Mouse (Mus musculus): ENCODE results near the gene Nav1. TPM values are rescaled to one million over a fixed set of nuclear protein-coding genes. Genes with fewer than 3 reads are reported as not detected.
A peak's percentile ranks its signal among the peaks of the same experiment; 100 is the strongest.

Gene Nav1
- polyA plus RNA-seq, 1 experiment: 33.7 TPM

DNA sequence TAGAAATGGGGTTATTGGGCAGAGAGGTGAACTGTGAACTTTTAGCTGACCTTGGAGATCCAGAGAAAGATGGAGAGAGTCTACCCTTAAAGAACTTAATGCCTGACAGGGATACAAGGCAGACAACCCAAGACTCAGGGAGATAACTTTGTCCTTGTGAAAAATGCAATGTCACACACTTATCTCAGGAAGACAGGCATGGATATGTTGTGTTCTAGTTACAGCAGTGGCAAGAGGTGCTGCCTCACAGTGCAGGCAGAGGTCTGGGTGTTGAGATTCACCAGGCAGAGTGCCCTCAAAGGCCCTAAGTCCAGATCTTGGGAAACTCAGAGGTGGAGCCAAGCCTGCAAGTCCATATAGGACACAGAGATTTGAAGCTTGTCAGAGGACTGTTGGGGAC lies 20.2 kb downstream of the Nav1 start:
- H3ac ChIP-seq (ENCODE audit: control insufficient read depth, insufficient read length): no peak overlapping the region
- H3K27me3 ChIP-seq (ENCODE audit: control insufficient read depth, insufficient read depth, insufficient read length): no peaks in the 10 kb centered on the region
- H3K4me3 ChIP-seq: no peak overlapping the region
- no peak overlapping the region for H3K4me2 ChIP-seq (ENCODE audit: low read depth)
- no peak for TF ChIP-seq REST (IDR thresholded peaks at IDR 0.05; ENCODE audit: insufficient read depth, insufficient read length)
- TF ChIP-seq TCF3 (IDR thresholded peaks at IDR 0.05; ENCODE audit: insufficient read length, low read depth): no peak
- no peak for TF ChIP-seq MYOG (IDR thresholded peaks at IDR 0.05; ENCODE audit: control insufficient read depth in 1 of 3, insufficient read depth in 1 of 3, insufficient read length in 2 of 3, low read depth in 2 of 3)
- no peak for TF ChIP-seq MAX (IDR thresholded peaks at IDR 0.05; ENCODE audit: low read depth)
- no peak for TF ChIP-seq USF1 (IDR thresholded peaks at IDR 0.05; ENCODE audit: low read depth)
- TF ChIP-seq MYOD1 (IDR thresholded peaks at IDR 0.05; ENCODE audit: control insufficient read depth in 1 of 3, insufficient read length in 2 of 3, low read depth in 2 of 3): no peak
- no peak for TF ChIP-seq TCF12 (IDR thresholded peaks at IDR 0.05; ENCODE audit: insufficient read depth, poor library complexity, severe bottlenecking)
- no peak for TF ChIP-seq POLR2A (IDR thresholded peaks at IDR 0.05; ENCODE audit: insufficient read length, low read depth)
- no peak for TF ChIP-seq POLR2AphosphoS2 (IDR thresholded peaks at IDR 0.05; ENCODE audit: insufficient read length, low read depth)
- TF ChIP-seq CEBPB (IDR thresholded peaks at IDR 0.05; ENCODE audit: insufficient read depth, poor library complexity, severe bottlenecking): no peak
- TF ChIP-seq E2F4 (IDR thresholded peaks at IDR 0.05; ENCODE audit: insufficient read depth): no peak
- no peak for TF ChIP-seq SRF (IDR thresholded peaks at IDR 0.05; ENCODE audit: control insufficient read depth, insufficient read length, low read depth)
- H3K79me2 ChIP-seq (ENCODE audit: control insufficient read depth, insufficient read depth): peaks cover 29% of the 10 kb centered on the region
- no peaks in the 10 kb centered on the region for H3K36me3 ChIP-seq (ENCODE audit: control insufficient read depth, insufficient read depth)

GRCm38 (mm10) chr1:135585573-135585972 lies 21.5 kb downstream of the Nav1 start:
- TF ChIP-seq SRF (IDR thresholded peaks at IDR 0.05; ENCODE audit: control insufficient read depth, insufficient read length, low read depth) (no peak), POLR2A (IDR thresholded peaks at IDR 0.05; ENCODE audit: insufficient read length, low read depth) (peak; percentile 44), MYOG (IDR thresholded peaks at IDR 0.05; ENCODE audit: control insufficient read depth in 1 of 3, insufficient read depth in 1 of 3, insufficient read length in 2 of 3, low read depth in 2 of 3) (no peak), TCF12 (IDR thresholded peaks at IDR 0.05; ENCODE audit: insufficient read depth, poor library complexity, severe bottlenecking) (no peak)
- Histone ChIP-seq H3ac (ENCODE audit: control insufficient read depth, insufficient read length) (peak overlapping the region; percentile 39), H3K4me2 (ENCODE audit: low read depth) (peak overlapping the region; percentile 58), H3K27me3 (ENCODE audit: control insufficient read depth, insufficient read depth, insufficient read length) (no peaks in the 10 kb centered on the region), H3K4me3 (peak overlapping the region; percentile 31), H3K36me3 (ENCODE audit: control insufficient read depth, insufficient read depth) (no peaks in the 10 kb centered on the region), H3K79me2 (ENCODE audit: control insufficient read depth, insufficient read depth) (peaks cover 41% of the 10 kb centered on the region)

DNA sequence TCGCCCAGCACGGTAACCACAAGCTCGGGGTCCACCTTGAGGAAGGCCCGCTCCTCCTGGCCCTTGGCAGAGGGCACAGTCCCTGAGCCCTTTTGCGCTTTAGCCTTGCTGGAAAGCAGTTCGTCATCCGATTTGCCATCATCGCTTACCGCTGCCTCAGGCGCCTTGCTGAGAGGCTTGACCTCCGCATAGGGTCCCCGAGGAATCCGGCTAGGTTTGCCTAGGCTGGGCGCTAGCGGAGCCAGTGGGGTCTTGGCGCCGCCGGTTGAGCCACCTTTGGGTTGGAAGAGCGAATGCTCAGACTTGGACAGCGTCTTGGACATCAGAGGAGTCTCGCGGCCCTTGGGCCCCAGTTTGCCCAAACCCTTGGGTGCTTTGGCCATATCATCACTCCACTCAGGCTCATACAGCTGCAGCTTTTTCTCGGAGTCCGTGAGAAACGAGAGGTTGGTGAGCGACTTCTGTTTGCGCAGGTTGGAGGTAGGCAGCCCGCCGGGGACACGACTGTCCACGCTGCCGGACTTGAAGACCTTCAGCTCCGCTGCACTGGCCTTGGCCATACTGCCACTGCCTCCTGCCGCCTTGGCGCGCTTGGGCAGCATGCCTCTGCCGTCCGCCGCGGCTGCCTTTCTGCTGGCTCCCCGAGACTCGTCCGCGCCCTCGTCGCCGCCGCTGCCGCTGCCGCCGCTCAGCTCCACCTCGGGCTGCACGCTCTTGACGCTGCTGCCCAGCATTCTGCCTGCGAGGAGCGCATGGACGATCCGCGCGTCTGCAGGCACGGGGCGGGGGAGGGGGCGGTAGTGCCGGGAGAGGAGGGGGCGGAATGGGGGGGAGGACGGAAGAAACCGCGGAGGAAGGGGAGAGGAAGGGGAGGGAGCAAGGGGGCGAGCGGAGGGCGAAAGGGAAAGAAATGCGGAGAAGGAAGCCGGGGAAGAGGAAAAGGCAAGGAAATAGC lies 22.2 kb downstream of the Nav1 start:
- TF ChIP-seq MYOD1 (IDR thresholded peaks at IDR 0.05; ENCODE audit: control insufficient read depth in 1 of 3, insufficient read length in 2 of 3, low read depth in 2 of 3) (peak in 1 of 3 experiments; percentile 24), TCF12 (IDR thresholded peaks at IDR 0.05; ENCODE audit: insufficient read depth, poor library complexity, severe bottlenecking) (no peak), POLR2AphosphoS2 (IDR thresholded peaks at IDR 0.05; ENCODE audit: insufficient read length, low read depth) (peak; percentile 46), MYOG (IDR thresholded peaks at IDR 0.05; ENCODE audit: control insufficient read depth in 1 of 3, insufficient read depth in 1 of 3, insufficient read length in 2 of 3, low read depth in 2 of 3) (peak in 1 of 3 experiments; percentile 38), REST (IDR thresholded peaks at IDR 0.05; ENCODE audit: insufficient read depth, insufficient read length) (peak; percentile 8)
- peaks cover 46% of the 10 kb centered on the region for H3K79me2 ChIP-seq (ENCODE audit: control insufficient read depth, insufficient read depth)
- H3K27me3 ChIP-seq (ENCODE audit: control insufficient read depth, insufficient read depth, insufficient read length): no peaks in the 10 kb centered on the region
- H3K36me3 ChIP-seq (ENCODE audit: control insufficient read depth, insufficient read depth): no peaks in the 10 kb centered on the region
- peak overlapping the region; percentile 39 for H3ac ChIP-seq (ENCODE audit: control insufficient read depth, insufficient read length)
- H3K4me3 ChIP-seq: peak overlapping the region; percentile 31
- peak overlapping the region; percentile 58 for H3K4me2 ChIP-seq (ENCODE audit: low read depth)

DNA sequence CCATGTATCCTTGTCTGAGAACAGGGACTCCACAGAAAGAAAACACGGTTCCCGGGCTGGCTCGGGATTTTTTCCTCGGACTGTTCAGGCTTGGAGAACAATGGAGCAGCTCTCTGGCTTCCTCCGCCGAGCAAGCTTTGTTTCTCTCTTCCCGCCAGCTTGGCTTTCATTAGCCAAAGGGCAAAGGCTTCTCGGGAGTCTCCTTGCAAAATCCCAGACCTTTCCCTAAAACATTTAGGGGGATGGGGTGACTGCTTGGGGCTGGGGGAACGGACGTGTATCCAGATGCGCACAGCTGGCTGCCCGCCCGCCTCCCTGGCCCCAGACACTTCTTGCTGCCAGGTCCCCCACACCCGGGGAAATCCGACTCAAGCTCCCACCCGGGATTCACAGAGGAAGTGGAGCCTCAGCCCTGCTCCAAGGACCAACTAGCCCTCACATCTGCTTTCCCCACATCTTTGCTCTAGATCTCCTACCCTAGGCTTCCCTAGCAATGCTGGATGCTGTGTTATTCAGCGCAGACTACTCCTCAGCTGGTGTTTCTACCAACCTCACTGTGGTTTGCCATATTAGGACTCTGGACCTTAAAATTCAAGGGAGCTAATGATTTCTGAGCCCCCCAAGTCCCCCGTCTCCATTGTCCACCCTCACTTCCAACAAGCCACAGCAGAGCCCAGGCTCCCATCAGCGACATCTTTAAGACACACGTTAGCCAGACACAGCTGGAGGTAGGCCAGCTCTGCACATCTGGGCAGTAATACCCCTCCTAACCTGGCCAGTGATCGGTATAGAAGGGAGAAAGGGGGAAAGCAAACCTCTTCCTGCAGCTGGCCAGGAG lies 23.2 kb downstream of the Nav1 start:
- TF ChIP-seq E2F4 (IDR thresholded peaks at IDR 0.05; ENCODE audit: insufficient read depth) (no peak), CEBPB (IDR thresholded peaks at IDR 0.05; ENCODE audit: insufficient read depth, poor library complexity, severe bottlenecking) (no peak)
- H3K27me3 ChIP-seq (ENCODE audit: control insufficient read depth, insufficient read depth, insufficient read length): no peaks in the 10 kb centered on the region
- H3K4me2 ChIP-seq (ENCODE audit: low read depth): peak overlapping the region; percentile 58
- peaks cover 55% of the 10 kb centered on the region for H3K79me2 ChIP-seq (ENCODE audit: control insufficient read depth, insufficient read depth)
- peak overlapping the region; percentile 39 for H3ac ChIP-seq (ENCODE audit: control insufficient read depth, insufficient read length)
- peak overlapping the region; percentile 31 for H3K4me3 ChIP-seq
- no peaks in the 10 kb centered on the region for H3K36me3 ChIP-seq (ENCODE audit: control insufficient read depth, insufficient read depth)
